Mouse (Mus musculus) ES-E14 (cell line): ENCODE measurements around the gene Dph2.

Source experiments
- HCFC1 ChIP-seq: IDR thresholded peaks from 2 replicates; pipeline ENCODE4 v1.6.1; 2012; ENCODE audit warnings: low read length, inconsistent platforms, borderline replicate concordance; ENCODE audit not compliant: insufficient read depth
- ZC3H11A ChIP-seq: IDR thresholded peaks from 2 replicates; pipeline ENCODE4 v1.6.1; 2012; ENCODE audit warnings: low read depth, mild to moderate bottlenecking, inconsistent platforms, low read length, borderline replicate concordance

DNA sequence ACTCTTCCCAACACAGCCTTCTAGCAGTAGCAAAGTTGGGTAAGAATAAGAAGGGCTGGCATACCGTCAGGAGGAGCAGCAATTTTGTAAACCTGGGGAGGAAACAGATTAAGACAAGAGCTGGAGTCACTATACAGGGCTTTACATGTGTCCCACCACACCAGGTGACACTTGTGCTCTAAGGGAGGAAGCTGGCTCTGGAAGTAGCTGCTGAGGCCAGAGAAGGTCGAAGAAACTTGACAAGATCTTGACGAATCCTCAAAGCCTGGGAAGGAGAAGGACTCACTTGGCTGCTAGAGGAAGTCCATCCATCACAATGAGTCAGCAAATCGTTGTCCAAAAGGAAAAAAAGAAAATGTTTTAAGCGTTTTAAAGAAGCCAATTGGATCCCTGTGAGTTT, 24.6 kb upstream of the Dph2 start:
- no peak for TF ChIP-seq ZC3H11A
- TF ChIP-seq HCFC1 = no peak
